Mouse (Mus musculus) cerebellum, adult (tissue): ENCODE measurements at regions not wholly inside any gene's neighbourhood (a gene's known extent, or its start where the extent isn't known, plus 50 kb on each side); places are given as distances from the start of the nearest gene placed in this dataset.
"Not testable (repeated sequence)": the region's sequence is repeated elsewhere in the genome, so short reads cannot be mapped to it uniquely, and the experiment has no call there.

Source experiments
- ATAC-seq: cut with Nextera tagmentation; 2 replicates; pipeline ENCODE4 v1.9.2; 2017; ENCODE audit warnings: mild to moderate bottlenecking, moderate library complexity, mixed read lengths; ENCODE audit not compliant: insufficient number of reproducible peaks, low FRiP score, low TSS enrichment

DNA sequence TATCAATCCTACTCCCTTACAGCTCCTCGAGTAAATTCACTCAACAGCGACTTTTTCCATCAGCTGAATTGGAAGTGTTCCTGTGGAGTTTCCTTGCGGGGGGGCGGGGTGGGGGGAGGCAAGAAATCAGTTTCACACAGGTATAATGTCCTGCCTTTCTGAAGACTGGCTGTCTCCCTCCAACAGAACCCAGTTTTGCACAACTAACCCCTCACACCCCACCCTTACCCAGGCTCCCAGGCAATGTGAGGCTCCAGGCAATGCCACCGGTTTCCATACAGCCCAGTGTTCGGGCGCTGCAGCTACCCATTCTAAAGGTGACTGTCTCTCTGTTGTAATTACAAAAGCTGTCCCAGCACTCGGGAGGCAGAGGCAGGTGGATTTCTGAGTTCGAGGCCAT is 95.1 kb upstream of the Map3k1 start:
- no peak for ATAC-seq

GRCm38 (mm10) chr13:111904616-111905212 is 95.9 kb upstream of the Map3k1 start:
- peak; percentile 76 for ATAC-seq

- peak; percentile 45 for ATAC-seq
Observed at GRCm38 (mm10) chr13:111905213-111905701, 96.5 kb upstream of the Map3k1 start.

DNA sequence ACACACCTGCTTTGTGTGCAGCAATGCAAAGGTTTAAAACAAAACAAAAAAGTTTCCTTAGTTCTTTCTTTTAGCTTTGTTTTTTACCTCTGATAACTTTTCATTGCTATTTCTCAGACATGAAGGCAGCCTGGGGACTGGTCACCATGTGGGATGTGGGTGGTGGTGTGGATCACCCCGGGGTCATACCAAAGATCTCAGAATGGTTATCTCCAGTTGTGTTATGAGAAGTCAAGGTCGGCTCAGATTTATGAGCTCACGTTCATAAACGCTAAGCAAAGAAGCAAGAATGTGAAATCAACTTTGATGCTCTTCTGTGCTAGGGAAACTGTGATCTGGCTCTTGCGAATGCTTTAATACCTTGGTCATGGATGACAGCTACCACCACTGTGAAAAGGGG is 102.3 kb upstream of the Map3k1 start:
- no peak for ATAC-seq

GRCm38 (mm10) chr13:111911661-111912312 is 103.0 kb upstream of the Map3k1 start:
- ATAC-seq = no peak

DNA sequence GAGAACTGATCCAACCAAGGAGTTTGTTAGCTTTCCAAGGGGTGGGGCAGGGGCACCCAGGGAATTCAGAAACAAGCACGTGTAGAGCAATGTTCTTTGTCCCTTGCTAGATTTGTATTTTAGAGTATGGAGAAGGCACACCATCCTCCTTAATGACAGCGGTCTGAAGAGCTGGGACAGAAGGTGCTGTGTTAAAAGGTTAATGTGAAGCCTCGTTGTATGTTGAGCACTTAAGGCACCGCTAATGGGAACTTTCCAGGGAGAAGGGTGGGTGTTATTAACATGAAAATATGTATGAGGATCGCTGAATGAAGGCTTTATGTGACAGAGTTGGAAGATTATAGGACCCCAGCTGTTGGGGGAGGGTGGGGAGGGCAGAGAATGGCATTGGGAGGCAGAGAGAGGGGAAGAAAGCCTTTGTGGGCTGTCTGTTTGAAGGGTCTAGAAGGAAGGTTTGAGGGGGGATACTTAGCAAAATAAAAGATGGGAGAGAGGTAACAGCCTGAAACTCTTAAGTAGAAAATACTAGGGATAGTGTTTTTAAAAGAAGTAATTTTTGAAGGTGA is 105.6 kb upstream of the Map3k1 start:
- no peak for ATAC-seq

- ATAC-seq = not testable (repeated sequence)
Observed at GRCm38 (mm10) chr13:111919417-111919816, 110.6 kb upstream of the Map3k1 start.

GRCm38 (mm10) chr13:111920534-111920933 is 111.7 kb upstream of the Map3k1 start:
- no peak for ATAC-seq

- no peak for ATAC-seq
Observed at GRCm38 (mm10) chr13:111921142-111922035, 112.6 kb upstream of the Map3k1 start.

DNA sequence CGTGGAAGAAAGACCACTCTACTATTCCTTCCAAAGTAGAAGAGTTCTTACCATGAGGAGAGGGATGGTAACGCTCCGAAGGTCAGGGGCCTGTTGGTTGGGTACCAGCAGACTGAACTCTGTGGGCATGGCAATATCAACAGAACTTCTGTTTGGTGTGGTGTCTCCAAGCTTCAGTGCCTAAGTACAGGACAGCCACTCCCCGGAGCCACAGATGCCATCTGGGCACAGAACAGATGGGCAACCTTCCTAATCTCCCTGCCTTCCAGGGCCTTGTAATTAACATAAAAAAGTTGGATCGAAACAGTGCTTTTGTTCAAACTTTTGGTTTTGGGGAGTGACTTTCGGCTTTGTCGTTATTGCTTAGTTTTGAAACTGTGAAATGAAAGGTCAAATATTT is 116.6 kb upstream of the Map3k1 start:
- ATAC-seq = 0 out of 2 replicates have a peak, but pooled peaks have one; percentile 46

- peak; percentile 56 for ATAC-seq
Observed at GRCm38 (mm10) chr13:111926801-111927200, 118.0 kb upstream of the Map3k1 start.

GRCm38 (mm10) chr13:111927489-111927888 is 118.7 kb upstream of the Map3k1 start:
- no peak for ATAC-seq

GRCm38 (mm10) chr13:111928636-111929544 is 120.1 kb upstream of the Map3k1 start:
- no peak for ATAC-seq

DNA sequence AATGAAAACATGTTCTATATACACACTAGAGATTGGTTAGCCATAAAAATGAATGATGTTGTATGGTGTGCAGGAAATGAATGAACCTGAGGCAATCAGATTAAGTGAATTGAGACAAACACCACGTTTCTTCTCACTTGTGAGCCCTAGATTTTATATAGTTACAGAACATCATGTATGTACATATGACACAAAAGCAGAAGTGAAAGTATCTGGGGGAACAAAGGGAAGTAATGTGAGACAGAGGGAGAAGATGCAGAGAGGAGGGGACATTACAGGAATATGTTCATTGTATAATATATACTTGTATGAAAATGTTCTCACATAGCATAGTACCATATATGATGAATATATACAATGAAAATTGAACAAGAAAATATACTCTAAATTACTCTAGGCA is 121.1 kb upstream of the Map3k1 start:
- ATAC-seq = no peak

- no peak for ATAC-seq
Observed at GRCm38 (mm10) chr13:111932464-111932863, 123.7 kb upstream of the Map3k1 start.

GRCm38 (mm10) chr13:111933526-111934240 is 124.9 kb upstream of the Map3k1 start:
- no peak for ATAC-seq

DNA sequence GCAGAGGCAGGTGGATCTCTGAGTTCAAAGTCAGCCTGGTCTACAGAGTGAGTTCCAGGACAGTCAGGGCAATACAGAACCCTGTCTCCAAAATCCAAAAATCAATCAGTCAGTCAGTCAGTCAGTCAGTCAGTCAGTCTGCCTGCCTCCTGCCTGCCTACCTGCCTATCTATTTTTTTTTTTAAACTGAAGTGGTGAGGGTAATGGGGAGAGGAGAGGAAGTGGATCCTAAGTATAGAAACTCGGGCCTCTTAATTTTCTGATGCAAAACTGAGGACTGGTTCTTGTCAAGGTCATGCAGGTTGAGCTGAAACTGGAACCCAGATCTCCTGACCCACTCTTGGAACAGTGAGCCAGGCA is 126.9 kb upstream of the Map3k1 start:
- ATAC-seq = no peak

GRCm38 (mm10) chr13:111936081-111936857 is 127.5 kb upstream of the Map3k1 start:
- no peak for ATAC-seq
